Mouse (Mus musculus) forebrain, embryonic 14.5 days (tissue): ENCODE measurements at regions not wholly inside any gene's neighbourhood (a gene's known extent, or its start where the extent isn't known, plus 50 kb on each side); places are given as distances from the start of the nearest gene placed in this dataset.

Experiments used
- ATAC-seq: fragments of 200-750 bp; cut with Nextera tagmentation; 2 replicates; pipeline ENCODE4 v1.8.0; 2017; ENCODE audit warnings: mild to moderate bottlenecking, moderate library complexity
- DNase-seq: peaks from one replicate; pipeline ENCODE4 v3.0.0-alpha.2; 2015; ENCODE audit warnings: low spot score
- H3K27ac ChIP-seq: fragments of 300-500 bp; sonication (generic); 2 replicates; pipeline ENCODE4 v1.5.1; 2014; ENCODE audit warnings: low read depth, mild to moderate bottlenecking, control low read depth, low read length, moderate library complexity
- H3K27me3 ChIP-seq: fragments of 300-500 bp; sonication (generic); replicated peaks from 2 replicates; pipeline ENCODE4 v1.6.1; 2014; ENCODE audit warnings: low read length, control low read depth, mixed read lengths; ENCODE audit not compliant: control insufficient read depth, insufficient read depth
- H3K36me3 ChIP-seq: fragments of 300-500 bp; sonication (generic); 2 replicates; pipeline ENCODE4 v1.6.1; 2014; ENCODE audit warnings: low read length, control low read depth; ENCODE audit not compliant: control insufficient read depth, insufficient read depth
- H3K4me1 ChIP-seq: fragments of 300-500 bp; sonication (generic); 2 replicates; pipeline ENCODE4 v1.6.1; 2014; ENCODE audit warnings: antibody characterized with exemption, low read length, control low read depth; ENCODE audit not compliant: control insufficient read depth, insufficient read depth
- H3K4me2 ChIP-seq: fragments of 300-500 bp; sonication (generic); 2 replicates; pipeline ENCODE4 v1.6.1; 2014; ENCODE audit warnings: mild to moderate bottlenecking, control low read depth, low read length
- H3K4me3 ChIP-seq: fragments of 300-500 bp; sonication (generic); 2 replicates; pipeline ENCODE4 v1.5.1; 2014; ENCODE audit warnings: low read depth, low read length, control low read depth
- H3K9ac ChIP-seq: fragments of 300-500 bp; sonication (generic); 2 replicates; pipeline ENCODE4 v1.6.1; 2014; ENCODE audit warnings: mild to moderate bottlenecking, low read length, control low read depth, moderate library complexity
- H3K9me3 ChIP-seq: fragments of 300-500 bp; sonication (generic); replicated peaks from 2 replicates; pipeline ENCODE4 v1.6.1; 2016; ENCODE audit warnings: low read length, control low read depth, mixed read lengths; ENCODE audit not compliant: control insufficient read depth
- WGBS: fragments of 180-500 bp; shearing (Covaris S2); extraction: QIAGEN DNeasy Blood & Tissue Kit; methylation state at CpG from one replicate; pipeline ENCODE4 v1.1.7; 2014; 5-methylcytosine and 5-hydroxymethylcytosine counted together

DNA sequence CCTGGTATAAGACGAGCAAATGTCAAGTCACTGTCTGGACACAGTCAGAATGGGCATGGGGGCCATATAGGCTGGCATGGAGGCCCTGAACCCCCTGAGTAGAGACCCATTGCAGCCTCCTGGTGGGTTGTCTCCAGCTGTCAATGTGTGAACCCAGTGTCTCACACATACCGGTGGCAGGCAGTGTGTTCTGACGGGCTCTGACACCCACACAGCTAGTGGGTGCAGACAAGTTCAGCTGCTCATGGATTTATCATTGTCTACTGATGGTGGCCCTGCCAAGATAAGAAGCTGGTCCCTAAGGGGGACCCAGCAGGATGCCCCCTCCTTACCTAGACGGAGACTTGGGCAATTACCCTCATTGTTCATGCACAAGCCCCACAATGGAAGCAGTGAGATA lies 280.8 kb downstream of the CK137956 start:
- no peaks in the 10 kb centered on the region for H3K9me3 ChIP-seq
- no peak overlapping the region for H3K27ac ChIP-seq
- H3K27me3 ChIP-seq: no peaks in the 10 kb centered on the region
- 14% methylated on average over 4 of the region's 4 CpGs for WGBS
- DNase-seq: no peak
- no peaks in the 10 kb centered on the region for H3K36me3 ChIP-seq
- no peak overlapping the region for H3K9ac ChIP-seq
- no peaks in the 10 kb centered on the region for H3K4me1 ChIP-seq
- H3K4me2 ChIP-seq: no peak overlapping the region
- no peak for ATAC-seq
- no peak overlapping the region for H3K4me3 ChIP-seq

DNA sequence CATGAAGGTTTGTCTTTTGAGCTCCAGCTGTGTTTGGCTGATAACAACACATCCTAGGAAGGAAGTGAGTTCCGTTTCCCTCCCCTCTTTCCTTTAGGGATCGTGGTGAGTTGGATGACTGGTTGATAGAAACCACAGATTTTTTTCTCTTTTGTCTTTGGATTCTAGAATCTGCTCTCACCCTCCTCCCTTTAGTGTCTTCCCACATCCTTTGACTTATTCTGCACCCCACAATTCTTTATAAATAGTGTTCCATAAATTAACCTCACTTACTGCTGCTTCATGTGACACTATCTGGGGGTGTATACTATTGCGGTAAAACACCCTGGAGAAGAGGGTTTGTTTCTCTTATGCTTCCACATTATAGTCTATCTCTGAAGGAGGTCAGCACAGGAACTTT lies 285.7 kb downstream of the CK137956 start:
- no peak for DNase-seq
- Histone ChIP-seq H3K4me3 (no peak overlapping the region), H3K27ac (no peak overlapping the region), H3K36me3 (no peaks in the 10 kb centered on the region), H3K27me3 (no peaks in the 10 kb centered on the region), H3K4me2 (no peak overlapping the region), H3K9me3 (no peaks in the 10 kb centered on the region), H3K9ac (no peak overlapping the region), H3K4me1 (no peaks in the 10 kb centered on the region)
- no peak for ATAC-seq
- 81% methylated on average over 3 of the region's 3 CpGs for WGBS

DNA sequence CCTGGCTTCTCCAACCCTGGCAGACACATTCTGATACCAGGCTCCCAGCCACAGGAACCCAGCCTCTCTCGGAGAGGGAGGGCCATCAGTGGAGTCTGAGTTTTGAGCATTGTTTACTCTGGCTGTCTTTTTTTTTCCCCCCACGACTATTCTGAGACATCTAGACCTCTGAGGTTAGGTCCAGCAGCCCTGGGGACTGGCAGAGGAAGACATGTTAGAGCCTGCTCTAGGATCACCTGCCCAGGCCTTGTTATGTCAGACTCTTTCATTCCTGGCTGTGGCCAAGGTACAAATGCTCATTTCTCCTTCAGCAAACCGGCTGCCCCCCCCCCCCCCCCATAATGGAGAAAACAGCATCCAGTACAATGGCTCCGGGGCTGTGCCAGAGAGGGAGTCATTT lies 291.4 kb downstream of the CK137956 start:
- H3K36me3 ChIP-seq: no peaks in the 10 kb centered on the region
- no peaks in the 10 kb centered on the region for H3K4me1 ChIP-seq
- no peak overlapping the region for H3K9ac ChIP-seq
- no peak overlapping the region for H3K4me3 ChIP-seq
- H3K9me3 ChIP-seq: no peaks in the 10 kb centered on the region
- WGBS: 35% methylated on average over 4 of the region's 4 CpGs
- ATAC-seq: no peak
- no peak overlapping the region for H3K27ac ChIP-seq
- no peak overlapping the region for H3K4me2 ChIP-seq
- DNase-seq: no peak
- H3K27me3 ChIP-seq: no peaks in the 10 kb centered on the region

DNA sequence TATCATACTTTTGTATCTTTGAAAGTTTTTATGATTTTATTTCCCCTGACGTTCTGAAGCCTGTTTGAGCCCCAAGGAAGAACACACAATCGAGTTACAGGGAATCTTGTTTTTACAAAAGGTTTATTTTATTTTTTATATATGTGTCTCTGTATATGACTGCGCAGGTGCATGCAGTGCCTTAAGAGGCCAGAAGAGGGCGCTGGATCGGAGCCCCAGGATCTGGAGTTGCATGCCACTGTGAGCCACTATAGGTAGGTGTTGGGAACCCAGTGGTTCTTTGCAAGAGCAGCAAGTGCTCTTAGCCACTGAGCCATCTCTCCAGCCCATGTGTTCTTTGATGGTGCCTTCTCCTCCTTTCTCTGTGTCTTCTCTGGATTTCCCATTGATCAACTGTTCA lies 292.3 kb downstream of the CK137956 start:
- Histone ChIP-seq H3K4me1 (no peaks in the 10 kb centered on the region), H3K27me3 (no peaks in the 10 kb centered on the region), H3K9me3 (no peaks in the 10 kb centered on the region), H3K4me2 (no peak overlapping the region), H3K9ac (no peak overlapping the region), H3K36me3 (no peaks in the 10 kb centered on the region), H3K4me3 (no peak overlapping the region), H3K27ac (no peak overlapping the region)
- DNase-seq: no peak
- ATAC-seq: no peak
- WGBS: 51% methylated on average over 5 of the region's 5 CpGs

DNA sequence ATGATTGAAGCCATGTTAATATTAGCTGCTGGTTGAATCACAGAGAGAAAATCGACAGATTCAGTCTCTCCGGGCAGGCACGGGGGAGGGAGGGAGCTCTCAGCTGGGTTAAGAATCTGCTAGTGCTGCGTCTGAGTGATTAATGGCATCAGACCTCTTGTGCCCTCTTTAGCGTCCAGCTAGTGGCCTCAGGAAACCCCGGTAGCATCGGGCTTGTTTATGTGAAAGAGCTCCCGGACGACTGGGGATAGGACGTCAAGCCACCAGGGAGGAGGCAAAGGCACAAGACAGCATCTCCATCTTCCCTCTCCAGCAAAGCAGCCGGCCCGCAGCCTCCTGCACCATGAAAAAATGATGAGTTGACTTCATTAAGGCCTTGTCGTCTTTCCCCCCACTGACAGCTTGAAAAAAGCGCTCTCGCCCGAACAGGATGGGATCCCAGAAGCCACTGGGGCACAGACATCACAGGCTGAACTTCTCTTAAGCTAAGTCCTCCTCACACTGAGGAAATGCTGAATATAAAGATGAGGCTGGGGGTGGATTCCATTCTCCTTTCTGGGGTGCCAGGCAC lies 294.9 kb downstream of the CK137956 start:
- Histone ChIP-seq H3K27me3 (no peaks in the 10 kb centered on the region), H3K9me3 (no peaks in the 10 kb centered on the region), H3K9ac (no peak overlapping the region), H3K4me1 (no peaks in the 10 kb centered on the region), H3K4me2 (no peak overlapping the region), H3K36me3 (no peaks in the 10 kb centered on the region), H3K4me3 (no peak overlapping the region), H3K27ac (no peak overlapping the region)
- 79% methylated on average over 16 of the region's 16 CpGs for WGBS
- ATAC-seq (no peak), DNase-seq (no peak)

DNA sequence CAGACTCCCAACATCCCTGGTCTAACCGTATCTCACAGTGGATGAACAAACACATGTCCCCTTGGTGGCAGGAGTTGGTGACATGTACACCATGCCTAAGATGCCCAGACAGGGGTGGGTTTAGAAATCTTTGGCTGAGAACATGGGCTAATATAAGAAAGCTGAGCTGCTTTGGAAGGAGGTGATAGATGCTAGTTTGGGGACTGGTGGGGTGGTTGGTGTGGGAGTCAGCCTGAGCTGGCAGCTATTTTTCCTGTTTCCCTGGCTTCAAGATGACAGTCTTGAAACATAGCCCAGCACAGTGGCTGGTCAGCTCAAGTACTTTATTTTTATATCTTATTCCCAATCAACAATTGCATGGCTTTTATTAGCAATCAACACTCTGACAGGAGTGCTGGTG lies 302.0 kb upstream of the Gjb5 start:
- Histone ChIP-seq H3K4me1 (no peaks in the 10 kb centered on the region), H3K4me3 (no peak overlapping the region), H3K36me3 (no peaks in the 10 kb centered on the region), H3K4me2 (no peak overlapping the region), H3K27ac (no peak overlapping the region), H3K9me3 (no peaks in the 10 kb centered on the region), H3K27me3 (no peaks in the 10 kb centered on the region), H3K9ac (no peak overlapping the region)
- no peak for ATAC-seq
- no peak for DNase-seq
- WGBS: 97% methylated on average over 1 of the region's 1 CpGs

DNA sequence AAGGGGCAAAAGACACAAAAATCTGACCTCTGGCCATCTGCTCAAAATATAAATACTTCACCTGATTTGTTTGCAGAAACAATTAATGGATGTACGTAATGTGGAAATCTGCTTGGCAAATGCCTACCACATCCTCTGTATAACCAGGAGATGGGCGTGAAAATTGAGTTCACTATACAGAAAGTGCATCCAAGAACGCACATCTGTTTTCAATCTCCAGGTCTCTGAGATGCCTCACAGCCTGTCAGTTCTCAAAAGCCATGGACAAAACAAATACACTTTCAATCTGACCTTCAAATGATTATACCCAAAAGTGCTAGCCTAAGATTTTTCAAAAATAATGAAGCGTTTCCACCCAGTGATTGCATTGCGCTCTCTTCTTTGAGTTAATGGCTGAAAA lies 293.6 kb upstream of the Gjb5 start:
- Histone ChIP-seq H3K4me1 (no peaks in the 10 kb centered on the region), H3K4me2 (no peak overlapping the region), H3K36me3 (no peaks in the 10 kb centered on the region), H3K9ac (no peak overlapping the region), H3K9me3 (no peaks in the 10 kb centered on the region), H3K27me3 (no peaks in the 10 kb centered on the region), H3K4me3 (no peak overlapping the region), H3K27ac (no peak overlapping the region)
- no peak for ATAC-seq
- no peak for DNase-seq
- 94% methylated on average over 5 of the region's 5 CpGs for WGBS

DNA sequence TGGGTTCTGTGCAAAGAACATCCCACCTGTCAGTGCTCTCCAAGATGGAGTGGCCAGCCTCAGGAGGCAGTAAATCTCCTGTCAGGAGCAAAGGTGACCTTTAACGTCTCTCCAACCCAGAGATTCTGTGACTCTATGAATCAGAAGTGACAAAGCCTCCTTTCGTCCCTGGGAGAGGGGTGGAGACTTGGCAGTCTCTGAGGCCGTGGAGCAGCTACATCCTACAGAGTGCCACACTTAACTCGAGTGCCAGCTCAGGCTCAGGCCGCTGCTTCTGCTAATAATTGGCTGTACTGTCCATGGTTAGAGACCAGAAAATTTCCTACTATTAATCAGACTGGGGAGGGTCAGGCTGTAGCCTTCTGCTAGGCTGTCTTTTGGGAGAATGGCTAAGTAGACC lies 290.0 kb upstream of the Gjb5 start:
- ATAC-seq: no peak

DNA sequence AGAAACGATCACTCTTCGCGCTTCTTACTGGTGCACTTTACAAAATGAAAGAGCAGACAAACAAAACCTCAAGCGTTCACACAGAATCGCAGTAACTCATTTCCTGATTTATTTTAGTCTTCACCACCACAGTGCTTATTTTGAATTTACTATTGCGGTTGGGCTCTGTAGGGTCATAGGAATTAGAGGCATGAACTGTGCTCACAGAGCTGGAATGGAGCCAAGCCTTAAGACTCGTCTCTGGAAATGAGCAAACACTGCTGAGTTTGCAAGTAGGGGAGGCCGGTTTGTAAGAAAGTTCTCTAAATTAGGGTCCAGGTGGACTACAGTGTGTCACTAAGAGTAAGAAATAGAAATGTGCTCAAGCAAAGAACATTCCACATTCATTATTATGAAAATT lies 289.2 kb upstream of the Gjb5 start:
- H3K27me3 ChIP-seq: no peaks in the 10 kb centered on the region
- ATAC-seq: no peak
- WGBS: 70% methylated on average over 8 of the region's 8 CpGs
- H3K4me2 ChIP-seq: no peak overlapping the region
- H3K4me3 ChIP-seq: no peak overlapping the region
- no peak for DNase-seq
- no peak overlapping the region for H3K27ac ChIP-seq
- H3K4me1 ChIP-seq: no peaks in the 10 kb centered on the region
- H3K36me3 ChIP-seq: no peaks in the 10 kb centered on the region
- H3K9me3 ChIP-seq: no peaks in the 10 kb centered on the region
- no peak overlapping the region for H3K9ac ChIP-seq

More for the DNA sequence above, 290.0 kb upstream of the Gjb5 start:
- Histone ChIP-seq H3K4me1 (no peaks in the 10 kb centered on the region), H3K9me3 (no peaks in the 10 kb centered on the region), H3K27me3 (no peaks in the 10 kb centered on the region), H3K9ac (no peak overlapping the region), H3K27ac (no peak overlapping the region), H3K36me3 (no peaks in the 10 kb centered on the region), H3K4me2 (no peak overlapping the region), H3K4me3 (no peak overlapping the region)
- DNase-seq: peak; percentile 24
- WGBS: 47% methylated on average over 5 of the region's 5 CpGs
